Mouse (Mus musculus): ENCODE data around the gene Sult6b2.

- no peak for TF ChIP-seq CTCF (IDR thresholded peaks at IDR 0.05; ENCODE audit: insufficient read depth, low read depth, low read length)
- no peak for TF ChIP-seq POLR2A (IDR thresholded peaks at IDR 0.05; ENCODE audit: insufficient read depth, low read depth, low read length)
These were observed 56.1 kb downstream of the Sult6b2 start for GRCm38 (mm10) chr6:142748057-142748708.
